Mouse (Mus musculus): ENCODE data around the gene Gm11569.
"Not testable (repeated sequence)": the region's sequence is repeated elsewhere in the genome, so short reads cannot be mapped to it uniquely, and the experiment has no call there.

Gm11569 gene

GRCm38 (mm10) chr11:99798832-99799231 lies at the start of gene Gm11569:
Gene Gm11569, minus strand, starts transcription at chr11:99798932.
- in situ Hi-C loops (cut with MboI) = not testable (repeated sequence)

GRCm38 (mm10) chr11:99846746-99847145 lies 48.0 kb upstream of the Gm11569 start:
- in situ Hi-C loops (cut with MboI) = no loop called here

- in situ Hi-C loops (cut with MboI) = no loop called here
Measured at GRCm38 (mm10) chr11:99842185-99842584, 43.5 kb upstream of the Gm11569 start.

GRCm38 (mm10) chr11:99837966-99838365 lies 39.2 kb upstream of the Gm11569 start, which contains the start of gene 2300003K06Rik:
Gene 2300003K06Rik, minus strand, starts transcription at chr11:99838066.
- in situ Hi-C loops (cut with MboI) = no loop called here

GRCm38 (mm10) chr11:99815566-99815965 lies 16.8 kb upstream of the Gm11569 start, which contains the start of gene Gm11564:
Gene Gm11564, minus strand, starts transcription at chr11:99815666.
- in situ Hi-C loops (cut with MboI) = not testable (repeated sequence)

GRCm38 (mm10) chr11:99809792-99810191 lies 11.1 kb upstream of the Gm11569 start, which contains the start of gene Krtap4-13:
Gene Krtap4-13, minus strand, starts transcription at chr11:99809892.
- in situ Hi-C loops (cut with MboI) = not testable (repeated sequence)

- in situ Hi-C loops (cut with MboI) = not testable (repeated sequence)
Measured at GRCm38 (mm10) chr11:99804346-99804745, 5.6 kb upstream of the Gm11569 start, which contains the start of gene Gm11554. Gene Gm11554, minus strand, starts transcription at chr11:99804446.

GRCm38 (mm10) chr11:99793367-99793766 lies 5.4 kb downstream of the Gm11569 start, which contains the start of gene Gm11596:
Gene Gm11596, minus strand, starts transcription at chr11:99793467.
- in situ Hi-C loops (cut with MboI) = no loop called here

- in situ Hi-C loops (cut with MboI) = not testable (repeated sequence)
Measured at GRCm38 (mm10) chr11:99784900-99785299, 13.8 kb downstream of the Gm11569 start, which contains the start of gene Krtap4-9. Gene Krtap4-9, plus strand, starts transcription at chr11:99785200.

- in situ Hi-C loops (cut with MboI) = no loop called here
Measured at GRCm38 (mm10) chr11:99780604-99781003, 18.1 kb downstream of the Gm11569 start, which contains the start of gene Krtap4-8. Gene Krtap4-8, minus strand, starts transcription at chr11:99780704.

GRCm38 (mm10) chr11:99778401-99778800 lies 20.3 kb downstream of the Gm11569 start:
- in situ Hi-C loops (cut with MboI) = no loop called here

- in situ Hi-C loops (cut with MboI) = not testable (repeated sequence)
Measured at GRCm38 (mm10) chr11:99772813-99773212, 25.9 kb downstream of the Gm11569 start, which contains the start of gene Gm11595. Gene Gm11595, minus strand, starts transcription at chr11:99772913.

GRCm38 (mm10) chr11:99768410-99768809 lies 30.3 kb downstream of the Gm11569 start:
- in situ Hi-C loops (cut with MboI) = no loop called here

GRCm38 (mm10) chr11:99758877-99759276 lies 39.9 kb downstream of the Gm11569 start:
- in situ Hi-C loops (cut with MboI) = no loop called here
